Mouse (Mus musculus) spleen, postnatal 36 days (tissue): ENCODE data around the gene Tspan9.

Source experiments
- DNase-seq, 2 experiments: peaks; one replicate each; pipeline ENCODE4 v3.0.0; 2022; ENCODE audit warnings: low spot score in 2 of 2, mixed read lengths in 1 of 2

The Tspan9 gene

GRCm38 (mm10) chr6:128078508-128078907, 64.9 kb downstream of the Tspan9 start:
- DNase-seq = no peak

GRCm38 (mm10) chr6:128076104-128077020, 67.0 kb downstream of the Tspan9 start:
- no peak for DNase-seq

GRCm38 (mm10) chr6:128075453-128076003, 67.9 kb downstream of the Tspan9 start:
- no peak for DNase-seq

DNA sequence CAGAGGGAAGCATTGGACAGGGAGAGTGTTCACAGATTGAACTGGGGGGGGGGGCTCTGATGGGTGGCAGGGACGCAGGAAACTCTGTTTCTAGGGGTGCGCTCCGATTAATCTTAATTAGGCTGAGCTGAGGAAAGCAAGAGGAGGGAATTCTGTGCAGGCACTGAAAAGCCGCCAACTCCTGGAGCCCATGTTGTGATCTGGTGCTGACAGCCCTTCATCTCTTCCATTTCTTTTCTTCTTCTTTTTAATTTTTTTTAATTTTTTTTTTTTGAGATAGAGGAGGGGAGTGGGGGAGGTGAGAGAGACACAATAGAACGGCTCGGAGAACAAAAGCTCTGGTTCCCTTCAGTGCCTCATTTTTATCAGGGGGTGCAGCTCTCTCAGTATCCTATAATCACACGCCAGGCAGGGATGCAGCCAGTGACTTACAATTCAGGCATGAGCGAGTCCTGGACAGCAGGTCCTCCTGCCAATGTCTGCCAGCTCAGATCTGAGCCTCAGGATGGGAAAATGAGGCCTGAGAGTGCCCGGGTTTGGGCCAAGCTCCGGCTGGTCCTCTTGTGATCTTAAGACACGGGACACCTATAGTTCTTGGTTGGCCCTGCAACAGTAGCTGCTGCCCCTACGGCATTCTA, 72.4 kb downstream of the Tspan9 start:
- DNase-seq = no peak

GRCm38 (mm10) chr6:128070072-128070872, 73.1 kb downstream of the Tspan9 start:
- no peak for DNase-seq

- DNase-seq = no peak
These were observed 75.2 kb downstream of the Tspan9 start for GRCm38 (mm10) chr6:128068144-128068543.

DNA sequence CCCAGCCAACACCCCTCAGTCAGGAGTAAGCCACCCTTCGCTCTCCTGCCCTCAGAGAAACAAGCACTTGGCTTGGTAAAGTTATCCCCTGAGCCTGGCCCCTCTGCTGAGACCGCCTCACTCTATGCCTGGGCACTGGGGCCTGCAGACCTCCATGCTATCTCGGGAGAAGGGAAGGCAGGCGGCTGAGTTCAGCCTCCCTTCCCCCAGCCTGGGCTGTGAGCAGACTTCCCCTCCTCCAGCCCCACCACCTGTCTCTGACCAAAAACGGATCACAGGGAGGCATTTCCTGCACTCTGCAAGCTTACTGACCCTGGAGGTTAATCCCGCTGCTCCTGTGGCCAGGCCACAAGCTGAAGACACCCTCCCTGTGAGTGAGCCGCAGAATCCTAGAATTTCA, 77.4 kb downstream of the Tspan9 start:
- DNase-seq = no peak

DNA sequence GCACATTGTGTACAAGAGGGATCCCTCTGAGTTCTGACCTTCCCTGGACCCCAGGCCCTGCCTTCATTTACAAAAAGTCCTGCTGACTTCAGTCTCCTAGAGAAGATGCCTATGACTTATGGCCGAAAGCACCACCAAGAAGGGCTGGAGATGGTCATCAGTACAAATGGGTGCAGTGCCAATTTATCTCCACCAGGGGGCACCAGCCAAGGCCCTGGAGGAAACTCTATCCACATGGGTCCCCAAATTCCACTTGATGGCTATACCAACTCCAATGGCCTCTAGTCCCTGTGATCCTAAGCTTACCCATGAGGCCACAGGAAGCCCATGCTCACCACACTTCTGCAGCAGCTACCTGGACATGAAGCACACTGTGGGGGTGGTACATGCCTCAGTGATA, 79.9 kb downstream of the Tspan9 start:
- peak in 1 of 2 experiments; percentile 7 for DNase-seq

DNA sequence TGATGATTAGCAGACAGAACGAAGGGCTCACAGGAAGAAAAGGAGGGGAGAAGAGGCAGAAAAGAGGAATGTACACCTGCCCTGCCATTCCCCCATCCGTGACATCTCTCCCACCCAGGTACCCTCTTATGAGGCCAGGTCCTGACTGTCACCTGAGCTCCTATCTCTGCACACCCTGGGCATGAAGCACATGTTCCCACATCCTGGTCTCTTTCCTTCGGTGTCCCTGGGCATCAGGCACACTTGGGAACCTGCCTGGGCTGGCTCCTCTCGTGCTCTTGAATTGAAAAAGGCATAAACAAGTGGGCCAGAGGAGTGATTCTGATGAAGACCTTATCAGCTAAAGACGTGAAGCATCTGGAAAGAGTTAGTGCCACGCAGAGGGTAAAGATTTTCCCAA, 80.6 kb downstream of the Tspan9 start:
- DNase-seq = no peak

- DNase-seq = no peak
These were observed 81.2 kb downstream of the Tspan9 start for GRCm38 (mm10) chr6:128062216-128062615.

GRCm38 (mm10) chr6:128061342-128061741, 82.1 kb downstream of the Tspan9 start:
- no peak for DNase-seq

GRCm38 (mm10) chr6:128058570-128058969, 84.8 kb downstream of the Tspan9 start:
- DNase-seq = no peak

DNA sequence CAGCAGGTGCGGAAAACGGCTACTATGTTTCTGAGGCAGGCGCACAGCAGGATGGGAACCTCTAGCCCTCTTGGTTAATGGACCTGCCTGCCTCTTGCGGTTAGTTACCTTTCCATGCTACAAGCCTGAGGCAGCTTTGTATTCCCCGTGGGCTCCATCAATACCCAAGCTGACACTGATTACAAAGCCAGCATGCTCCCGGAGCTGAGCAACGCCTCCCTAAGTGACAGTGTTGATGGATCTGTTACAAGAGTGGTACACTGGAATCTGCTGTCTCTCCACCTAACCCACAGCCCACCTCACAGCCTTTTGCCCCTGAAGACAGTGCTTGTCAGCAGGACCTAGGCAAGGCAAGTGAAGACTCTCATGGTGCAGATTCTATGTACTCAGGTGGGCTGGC, 85.2 kb downstream of the Tspan9 start:
- no peak for DNase-seq

- DNase-seq = no peak
These were observed 90.2 kb downstream of the Tspan9 start for GRCm38 (mm10) chr6:128053000-128053732.

- DNase-seq = no peak
These were observed 95.7 kb downstream of the Tspan9 start for GRCm38 (mm10) chr6:128047671-128048070.

DNA sequence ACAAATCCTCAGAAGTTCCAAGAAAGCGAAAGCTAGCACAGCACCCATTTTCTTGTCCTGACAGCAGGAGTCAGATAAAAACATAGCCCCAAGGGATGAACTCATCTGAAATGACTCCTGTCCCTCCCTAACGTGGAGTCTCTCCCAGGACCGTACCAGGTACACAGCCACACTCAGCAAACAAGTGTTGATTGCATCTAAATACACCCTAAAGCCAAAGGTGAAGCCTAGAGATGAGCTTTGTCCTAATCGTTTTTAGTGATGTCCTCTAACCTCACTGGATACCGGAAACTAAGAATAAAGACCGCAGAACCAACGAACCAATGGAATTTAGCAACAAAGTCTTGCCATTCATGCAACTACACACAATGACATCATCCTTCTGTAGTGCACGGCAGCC, 96.2 kb downstream of the Tspan9 start:
- no peak for DNase-seq

DNA sequence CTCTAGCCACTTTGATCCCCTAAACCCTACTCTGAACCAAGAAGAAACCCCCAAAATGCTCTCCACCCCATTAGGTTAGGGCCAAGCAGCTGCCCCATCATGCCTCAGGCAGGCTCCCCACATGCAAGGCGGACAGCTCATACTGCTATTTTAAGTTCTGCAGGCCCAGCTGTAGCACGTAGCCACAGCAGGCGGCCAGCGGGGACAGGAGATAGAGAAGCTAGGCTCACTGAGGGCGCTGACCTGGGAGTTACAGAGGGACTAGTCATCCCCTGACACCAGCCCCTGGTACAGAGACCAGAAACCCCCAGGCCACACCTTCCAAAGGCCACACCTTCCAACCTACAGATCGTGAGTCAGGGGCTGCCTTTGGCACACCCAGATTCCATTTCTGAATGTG, 96.6 kb downstream of the Tspan9 start:
- DNase-seq = no peak

- no peak for DNase-seq
These were observed 98.7 kb downstream of the Tspan9 start for GRCm38 (mm10) chr6:128044691-128045090.

- no peak for DNase-seq
These were observed 99.9 kb downstream of the Tspan9 start for GRCm38 (mm10) chr6:128043486-128043885.

GRCm38 (mm10) chr6:128041836-128042235, 101.6 kb downstream of the Tspan9 start:
- no peak for DNase-seq

DNA sequence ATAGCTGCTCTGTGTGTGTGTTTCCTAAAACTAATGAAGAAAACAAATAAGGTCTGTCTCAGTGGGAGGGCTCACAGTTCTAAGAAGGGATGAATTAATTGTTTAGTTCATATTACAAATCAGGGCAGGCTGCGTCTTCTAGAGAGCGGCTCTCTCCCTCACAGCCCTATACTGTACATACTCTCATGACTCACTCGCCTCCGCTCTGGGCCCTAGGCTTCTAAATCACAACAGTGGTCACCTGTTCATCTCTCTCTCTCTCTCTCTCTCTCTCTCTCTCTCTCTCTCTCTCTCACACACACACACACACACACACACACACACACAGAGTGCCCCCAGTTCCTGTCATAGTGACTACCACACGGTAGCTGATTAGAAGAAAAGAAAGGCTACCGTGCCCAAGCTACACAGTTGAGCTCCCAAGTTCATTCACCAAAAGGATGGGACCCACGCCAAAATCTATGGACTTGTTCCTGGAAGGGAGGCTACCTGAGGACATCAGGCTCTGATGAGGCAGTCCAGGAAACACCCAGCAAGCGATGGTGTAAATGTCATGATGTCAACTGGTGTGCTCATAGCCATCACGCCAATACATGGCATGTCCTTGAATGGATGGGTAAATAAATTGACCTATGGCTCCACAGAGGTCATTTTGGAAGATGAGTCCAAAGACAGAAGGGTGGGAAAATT, 104.2 kb downstream of the Tspan9 start:
- DNase-seq = no peak
